Mouse (Mus musculus) C2C12 (cell line): ENCODE results near the gene Tinagl1. TPM values are rescaled to one million over a fixed set of nuclear protein-coding genes. Genes with fewer than 3 reads are reported as not detected.

ENCODE experiments used
- H3K27me3 ChIP-seq: one replicate; pipeline ENCODE4 v1.6.1; 2011; ENCODE audit not compliant: control insufficient read depth, insufficient read depth, insufficient read length
- H3K36me3 ChIP-seq: one replicate; pipeline ENCODE4 v1.6.1; 2011; ENCODE audit not compliant: control insufficient read depth, insufficient read depth
- H3K4me3 ChIP-seq: one replicate; pipeline ENCODE4 v1.5.1; 2011; ENCODE audit warnings: mild to moderate bottlenecking, control low read depth; ENCODE audit not compliant: poor library complexity, insufficient read depth, severe bottlenecking
- H3K79me2 ChIP-seq: one replicate; pipeline ENCODE4 v1.6.1; 2011; ENCODE audit not compliant: control insufficient read depth, insufficient read depth
- H3K79me3 ChIP-seq: one replicate; pipeline ENCODE4 v1.6.1; 2011; ENCODE audit warnings: low read depth, control low read depth
- H3ac ChIP-seq: one replicate; pipeline ENCODE3; 2011; ENCODE audit warnings: low read depth; ENCODE audit not compliant: control insufficient read depth, insufficient read length
- CEBPB ChIP-seq: IDR thresholded peaks from one replicate; pipeline ENCODE4 v1.6.1; 2011; ENCODE audit warnings: low read depth, mild to moderate bottlenecking, control low read depth, moderate library complexity
- CTCF ChIP-seq: IDR thresholded peaks from one replicate; pipeline ENCODE4 v1.5.1; 2011; ENCODE audit not compliant: control insufficient read depth, insufficient read depth, insufficient read length
- FOSL1 ChIP-seq: IDR thresholded peaks from one replicate; pipeline ENCODE4 v1.8.0; 2011; ENCODE audit warnings: mild to moderate bottlenecking, low read length; ENCODE audit not compliant: poor library complexity, insufficient read depth, severe bottlenecking
- MAX ChIP-seq: IDR thresholded peaks from one replicate; pipeline ENCODE4 v1.6.1; 2011; ENCODE audit warnings: mild to moderate bottlenecking, control low read depth
- MYOD1 ChIP-seq: IDR thresholded peaks from one replicate; pipeline ENCODE4 v1.6.1; 2011; ENCODE audit warnings: low read depth; ENCODE audit not compliant: control insufficient read depth, insufficient read length
- MYOG ChIP-seq: IDR thresholded peaks from one replicate; pipeline ENCODE4 v1.6.1; 2011; ENCODE audit not compliant: control insufficient read depth, insufficient read length; ENCODE audit errors: extremely low read depth
- USF1 ChIP-seq: IDR thresholded peaks from one replicate; pipeline ENCODE4 v1.6.1; 2011; ENCODE audit warnings: low read depth, mild to moderate bottlenecking, control low read depth, moderate library complexity
- long read RNA-seq, 2 experiments: library from polyadenylated mRNA; unstranded; transcript quantifications; one replicate each; pipeline ENCODE4 v2.0.0; 2019 to 2020
- polyA plus RNA-seq: library from polyadenylated mRNA; unstranded; fragments of >200 nt; fragmentation: generic; extraction: Trizol; gene quantifications from one replicate; pipeline ENCODE4 v1.2.1, GENCODE M21; 2012; ENCODE audit warnings: missing spikeins

Gene Tinagl1
- polyA plus RNA-seq, result 64.1 TPM
- long read RNA-seq, experiment 1, transcript Tinagl1-203 (12 exons, 1,952 nt), result major isoform, 25 of 35 reads
- long read RNA-seq, experiment 1, partial matches to known transcripts, result 6 of 35 reads
- long read RNA-seq, experiment 1, other reads (novel, unspliced or antisense), result 3 of 35 reads
- long read RNA-seq, experiment 2, transcript Tinagl1-203 (12 exons, 1,952 nt), result major isoform, 538 of 571 reads
- long read RNA-seq, experiment 2, partial matches to known transcripts, result 12 of 571 reads
- long read RNA-seq, experiment 2, other reads (novel, unspliced or antisense), result 18 of 571 reads

DNA sequence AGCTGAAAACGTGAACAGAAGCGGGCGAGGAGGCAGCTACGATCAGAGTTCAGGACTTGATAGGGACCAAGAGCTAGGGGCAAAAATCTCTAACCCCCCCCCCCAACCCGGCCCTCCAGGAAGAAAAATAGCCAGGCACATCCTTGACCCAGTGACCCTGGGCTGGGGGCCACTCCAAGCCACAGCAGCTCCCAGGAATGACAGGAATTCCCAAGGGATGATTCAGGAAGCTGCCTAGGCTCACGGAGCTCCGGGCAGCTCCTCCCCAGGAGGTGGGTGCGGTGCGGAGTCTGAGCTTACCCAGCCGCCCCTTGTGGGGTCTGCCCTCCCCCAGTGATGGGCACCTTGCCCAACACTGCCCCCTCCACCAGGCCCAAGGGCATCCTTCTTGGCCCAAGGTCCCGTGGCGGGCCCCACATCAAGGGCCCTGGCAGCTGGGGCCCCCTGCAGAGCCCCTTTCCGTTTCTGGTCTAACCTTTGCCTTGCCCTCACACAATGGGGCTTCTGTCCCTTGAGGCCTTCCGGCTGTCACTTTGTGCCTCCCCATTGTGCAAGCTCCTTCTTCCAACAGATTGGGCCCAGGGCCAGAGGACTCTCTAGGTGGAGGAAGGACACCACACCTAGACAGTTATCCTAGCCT lies at the start of gene Tinagl1:
Gene Tinagl1, minus strand, starts transcription at position 51 of the 640 bp plus-strand sequence.
- H3K27me3 ChIP-seq, result no peaks in the 10 kb centered on the region
- H3K79me2 ChIP-seq, result peaks cover 12% of the 10 kb centered on the region
- peaks cover 5% of the 10 kb centered on the region for H3K36me3 ChIP-seq
- H3ac ChIP-seq, result peak within 1 kb of the TSS; percentile 42
- TF ChIP-seq USF1, result no peak
- TF ChIP-seq MYOD1, result no peak
- TF ChIP-seq CTCF, result no peak
- TF ChIP-seq FOSL1, result no peak
- peak; percentile 75 for TF ChIP-seq CEBPB
- TF ChIP-seq MAX, result no peak
- TF ChIP-seq MYOG, result no peak
- peak within 1 kb of the TSS; percentile 40 for H3K4me3 ChIP-seq
- peaks cover 9% of the 10 kb centered on the region for H3K79me3 ChIP-seq

DNA sequence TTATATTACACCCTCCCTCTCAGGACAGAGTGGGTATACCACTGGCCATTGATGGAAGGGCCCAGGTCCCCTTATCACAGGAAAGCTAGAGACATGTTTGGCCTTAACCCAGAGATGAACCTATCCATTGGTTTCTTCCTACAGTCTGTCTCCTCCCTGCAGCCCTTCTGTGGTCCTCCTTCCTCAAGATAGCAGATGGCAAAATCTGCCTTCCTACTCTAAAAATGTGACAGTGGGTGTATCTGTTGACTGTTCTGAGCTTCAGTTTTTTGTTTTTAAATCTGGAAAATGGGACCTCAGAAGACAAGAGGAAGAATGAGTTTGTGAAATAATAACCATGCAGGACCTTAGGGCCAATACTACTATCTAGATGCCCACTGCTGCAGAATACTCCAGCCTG lies 49.1 kb upstream of the Tinagl1 start:
- no peak overlapping the region for H3ac ChIP-seq
- no peak for TF ChIP-seq FOSL1
- no peak for TF ChIP-seq CEBPB
- TF ChIP-seq MAX, result no peak
- TF ChIP-seq MYOG, result no peak
- no peak for TF ChIP-seq USF1
- TF ChIP-seq MYOD1, result no peak
- no peak for TF ChIP-seq CTCF
- H3K27me3 ChIP-seq, result peaks cover 7% of the 10 kb centered on the region
- H3K79me2 ChIP-seq, result no peaks in the 10 kb centered on the region
- H3K36me3 ChIP-seq, result no peaks in the 10 kb centered on the region
- no peaks in the 10 kb centered on the region for H3K79me3 ChIP-seq
- H3K4me3 ChIP-seq, result no peak overlapping the region

DNA sequence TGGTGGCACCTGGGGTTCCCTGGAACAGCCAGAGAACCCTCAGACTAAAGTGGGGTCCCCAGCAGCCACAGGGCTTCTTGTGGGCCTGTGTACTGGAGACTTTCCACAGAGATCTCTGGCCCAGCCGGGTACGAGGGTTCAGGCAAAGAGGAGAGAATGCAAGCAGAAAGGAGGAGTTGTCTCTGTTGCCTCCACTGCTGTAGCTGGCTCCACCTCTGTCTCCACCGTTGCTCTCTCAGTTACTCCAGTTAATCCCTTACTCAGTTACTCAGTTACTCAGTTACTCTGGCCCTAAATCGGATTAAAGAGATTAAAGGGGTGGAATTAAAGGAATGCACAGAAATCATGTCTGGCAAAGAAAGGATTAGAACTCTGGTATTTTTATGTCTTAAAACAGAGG lies 47.3 kb upstream of the Tinagl1 start, which contains the start of gene Gm853:
Gene Gm853, minus strand, starts transcription at position 223 of the 400 bp plus-strand sequence.
- H3K27me3 ChIP-seq, result peaks cover 16% of the 10 kb centered on the region
- no peaks in the 10 kb centered on the region for H3K79me3 ChIP-seq
- H3K79me2 ChIP-seq, result no peaks in the 10 kb centered on the region
- H3K36me3 ChIP-seq, result no peaks in the 10 kb centered on the region
- no peak within 1 kb of the TSS for H3ac ChIP-seq
- TF ChIP-seq CTCF (no peak), MAX (no peak), CEBPB (no peak), MYOD1 (no peak), FOSL1 (no peak), USF1 (no peak), MYOG (no peak)
- H3K4me3 ChIP-seq, result no peak within 1 kb of the TSS

DNA sequence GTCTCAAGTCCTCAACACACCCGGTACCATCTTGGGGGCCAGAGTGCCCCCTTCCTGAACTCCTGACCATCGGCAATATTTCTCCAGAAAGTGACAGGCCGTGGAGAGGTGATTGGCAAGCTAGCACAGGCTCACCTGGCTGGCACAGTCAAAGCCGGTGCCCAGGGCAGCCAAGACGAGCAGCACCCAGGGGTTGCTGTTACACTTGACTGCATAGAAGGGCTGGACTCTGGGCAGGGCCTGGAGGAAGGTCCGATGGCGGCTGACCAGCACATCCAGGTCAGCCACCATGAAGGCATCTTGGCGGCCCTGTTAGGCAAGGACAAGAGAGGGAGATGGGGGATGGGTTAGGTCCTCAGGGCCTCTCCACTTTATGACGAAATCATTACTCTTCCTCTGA lies 45.3 kb upstream of the Tinagl1 start:
- Histone ChIP-seq H3K79me2 (no peaks in the 10 kb centered on the region), H3K4me3 (no peak overlapping the region), H3K36me3 (no peaks in the 10 kb centered on the region), H3K79me3 (no peaks in the 10 kb centered on the region), H3K27me3 (peaks cover 31% of the 10 kb centered on the region), H3ac (no peak overlapping the region)
- TF ChIP-seq MAX (no peak), MYOD1 (no peak), CEBPB (no peak), USF1 (no peak)

DNA sequence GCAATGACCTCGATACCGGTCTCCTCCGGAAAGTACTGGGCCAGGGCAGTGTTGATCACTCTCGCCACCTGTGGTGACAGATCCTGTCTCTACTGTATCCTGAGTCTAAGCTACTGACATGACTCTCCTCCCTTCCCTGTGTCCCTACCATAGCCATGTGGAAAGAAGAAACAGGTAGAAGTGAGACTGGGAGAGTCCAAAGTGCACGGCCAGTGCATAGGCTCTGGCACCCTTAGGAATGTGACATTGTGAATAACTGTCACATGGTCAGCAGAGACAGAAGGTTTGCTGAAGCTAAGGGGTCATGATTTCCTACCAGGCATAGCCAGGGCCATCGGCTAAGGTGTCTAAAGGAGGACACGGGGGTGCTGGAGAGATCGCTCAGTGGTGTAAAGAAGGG lies 40.5 kb upstream of the Tinagl1 start:
- TF ChIP-seq CEBPB (no peak), MAX (no peak), CTCF (no peak), USF1 (no peak), FOSL1 (no peak), MYOG (no peak), MYOD1 (no peak)
- peaks cover 50% of the 10 kb centered on the region for H3K27me3 ChIP-seq
- H3ac ChIP-seq, result no peak overlapping the region
- no peaks in the 10 kb centered on the region for H3K36me3 ChIP-seq
- no peaks in the 10 kb centered on the region for H3K79me2 ChIP-seq
- H3K79me3 ChIP-seq, result no peaks in the 10 kb centered on the region
- H3K4me3 ChIP-seq, result no peak overlapping the region
